Mouse (Mus musculus): Measurements from ENCODE around the gene Dok5. TPM values are rescaled to one million over a fixed set of nuclear protein-coding genes. Genes with fewer than 3 reads are reported as not detected.

Dok5 gene
- polyA plus RNA-seq, 1 experiment from 2014 or later = 2.0 TPM

GRCm38 (mm10) chr2:170772126-170772884 is 40.7 kb downstream of the Dok5 start:
- H3K36me3 ChIP-seq = no peaks in the 10 kb centered on the region
- no peak overlapping the region for H3K27ac ChIP-seq
- H3K4me2 ChIP-seq = peak overlapping the region; percentile 26; the same call in 1 of the 2 replicates
- WGBS = 17% methylated on average over 19 of the region's 19 CpGs
- peaks cover 8% of the 10 kb centered on the region; the same call in 1 of the 2 replicates for H3K4me1 ChIP-seq
- no peak overlapping the region for H3K4me3 ChIP-seq
- no peak for ATAC-seq (ENCODE audit: borderline replicate concordance, extremely low read depth, low FRiP score, low TSS enrichment)
- no peak overlapping the region for H3K9ac ChIP-seq
- H3K27me3 ChIP-seq = peaks cover 8% of the 10 kb centered on the region; the same call in 1 of the 2 replicates
- H3K9me3 ChIP-seq = no peaks in the 10 kb centered on the region

- Histone ChIP-seq H3K4me2 (no peak overlapping the region), H3K36me3 (no peaks in the 10 kb centered on the region), H3K9me3 (no peaks in the 10 kb centered on the region), H3K9ac (no peak overlapping the region), H3K27ac (no peak overlapping the region), H3K4me1 (peaks cover 8% of the 10 kb centered on the region; the same call in 1 of the 2 replicates), H3K27me3 (peaks cover 8% of the 10 kb centered on the region; the same call in 1 of the 2 replicates), H3K4me3 (no peak overlapping the region)
- WGBS = 65% methylated on average over 8 of the region's 8 CpGs
- no peak for ATAC-seq (ENCODE audit: borderline replicate concordance, extremely low read depth, low FRiP score, low TSS enrichment)
These were observed 41.3 kb downstream of the Dok5 start for GRCm38 (mm10) chr2:170772885-170773270.

GRCm38 (mm10) chr2:170775577-170775976 is 44.0 kb downstream of the Dok5 start:
- Histone ChIP-seq H3K4me1 (peaks cover 8% of the 10 kb centered on the region; the same call in 1 of the 2 replicates), H3K9ac (no peak overlapping the region), H3K27ac (no peak overlapping the region), H3K4me2 (no peak overlapping the region), H3K4me3 (no peak overlapping the region), H3K36me3 (no peaks in the 10 kb centered on the region), H3K27me3 (peaks cover 8% of the 10 kb centered on the region; the same call in 1 of the 2 replicates), H3K9me3 (no peaks in the 10 kb centered on the region)
- WGBS = 88% methylated on average over 15 of the region's 15 CpGs
- no peak for ATAC-seq (ENCODE audit: borderline replicate concordance, extremely low read depth, low FRiP score, low TSS enrichment)

- ATAC-seq (ENCODE audit: borderline replicate concordance, extremely low read depth, low FRiP score, low TSS enrichment) = no peak
- Histone ChIP-seq H3K36me3 (no peaks in the 10 kb centered on the region), H3K27me3 (peaks cover 8% of the 10 kb centered on the region; the same call in 1 of the 2 replicates), H3K9ac (no peak overlapping the region), H3K4me3 (no peak overlapping the region), H3K27ac (no peak overlapping the region), H3K9me3 (no peaks in the 10 kb centered on the region), H3K4me2 (no peak overlapping the region), H3K4me1 (peaks cover 8% of the 10 kb centered on the region; the same call in 1 of the 2 replicates)
- 87% methylated on average over 11 of the region's 11 CpGs for WGBS
These were observed 44.5 kb downstream of the Dok5 start for GRCm38 (mm10) chr2:170776107-170776506.

- no peaks in the 10 kb centered on the region for H3K9me3 ChIP-seq
- WGBS = 77% methylated on average over 6 of the region's 6 CpGs
- no peaks in the 10 kb centered on the region for H3K36me3 ChIP-seq
- H3K27me3 ChIP-seq = peaks cover 2% of the 10 kb centered on the region; the same call in 1 of the 2 replicates
- H3K4me2 ChIP-seq = no peak overlapping the region
- no peak overlapping the region for H3K27ac ChIP-seq
- ATAC-seq (ENCODE audit: borderline replicate concordance, extremely low read depth, low FRiP score, low TSS enrichment) = no peak
- H3K9ac ChIP-seq = no peak overlapping the region
- H3K4me3 ChIP-seq = no peak overlapping the region
- 0 out of 2 replicates have a peak, but pooled peaks cover 1% of the 10 kb centered on the region for H3K4me1 ChIP-seq
These were observed 46.0 kb downstream of the Dok5 start for GRCm38 (mm10) chr2:170777572-170777971.

GRCm38 (mm10) chr2:170780010-170780750 is 48.6 kb downstream of the Dok5 start:
- Histone ChIP-seq H3K27me3 (no peaks in the 10 kb centered on the region), H3K9me3 (no peaks in the 10 kb centered on the region), H3K27ac (no peak overlapping the region), H3K4me1 (no peaks in the 10 kb centered on the region), H3K4me2 (no peak overlapping the region), H3K9ac (no peak overlapping the region), H3K36me3 (no peaks in the 10 kb centered on the region), H3K4me3 (no peak overlapping the region)
- 82% methylated on average over 11 of the region's 11 CpGs for WGBS
- no peak for ATAC-seq (ENCODE audit: borderline replicate concordance, extremely low read depth, low FRiP score, low TSS enrichment)

GRCm38 (mm10) chr2:170788101-170788500 is 56.5 kb downstream of the Dok5 start:
- Histone ChIP-seq H3K9me3 (no peaks in the 10 kb centered on the region), H3K27me3 (no peaks in the 10 kb centered on the region), H3K4me2 (no peak overlapping the region), H3K9ac (no peak overlapping the region), H3K4me1 (no peaks in the 10 kb centered on the region), H3K4me3 (no peak overlapping the region), H3K27ac (no peak overlapping the region), H3K36me3 (no peaks in the 10 kb centered on the region)
- ATAC-seq (ENCODE audit: borderline replicate concordance, extremely low read depth, low FRiP score, low TSS enrichment) = no peak
- 91% methylated on average over 10 of the region's 10 CpGs for WGBS

GRCm38 (mm10) chr2:170791332-170792017 is 59.9 kb downstream of the Dok5 start:
- Histone ChIP-seq H3K4me3 (no peak overlapping the region), H3K9me3 (no peaks in the 10 kb centered on the region), H3K36me3 (no peaks in the 10 kb centered on the region), H3K9ac (no peak overlapping the region), H3K4me1 (no peaks in the 10 kb centered on the region), H3K27me3 (no peaks in the 10 kb centered on the region), H3K27ac (no peak overlapping the region), H3K4me2 (no peak overlapping the region)
- 26% methylated on average over 8 of the region's 8 CpGs for whole genome bisulfite sequencing
- ATAC-seq (ENCODE audit: borderline replicate concordance, extremely low read depth, low FRiP score, low TSS enrichment) = no peak

GRCm38 (mm10) chr2:170795242-170795641 is 63.6 kb downstream of the Dok5 start:
- Histone ChIP-seq H3K4me2 (no peak overlapping the region), H3K4me1 (no peaks in the 10 kb centered on the region), H3K27ac (no peak overlapping the region), H3K9me3 (0 out of 2 replicates have a peak, but pooled peaks cover 4% of the 10 kb centered on the region), H3K4me3 (no peak overlapping the region), H3K27me3 (no peaks in the 10 kb centered on the region), H3K9ac (no peak overlapping the region), H3K36me3 (no peaks in the 10 kb centered on the region)
- 76% methylated on average over 3 of the region's 3 CpGs for WGBS
- no peak for ATAC-seq (ENCODE audit: borderline replicate concordance, extremely low read depth, low FRiP score, low TSS enrichment)

GRCm38 (mm10) chr2:170802984-170803383 is 71.4 kb downstream of the Dok5 start:
- Histone ChIP-seq H3K27me3 (no peaks in the 10 kb centered on the region), H3K4me3 (no peak overlapping the region), H3K9me3 (0 out of 2 replicates have a peak, but pooled peaks cover 4% of the 10 kb centered on the region), H3K36me3 (no peaks in the 10 kb centered on the region), H3K4me1 (no peaks in the 10 kb centered on the region), H3K9ac (no peak overlapping the region), H3K27ac (no peak overlapping the region), H3K4me2 (no peak overlapping the region)
- no peak for ATAC-seq (ENCODE audit: borderline replicate concordance, extremely low read depth, low FRiP score, low TSS enrichment)
- 70% methylated on average over 6 of the region's 6 CpGs for WGBS

GRCm38 (mm10) chr2:170807555-170808258 is 76.1 kb downstream of the Dok5 start:
- Histone ChIP-seq H3K27ac (no peak overlapping the region), H3K4me2 (no peak overlapping the region), H3K27me3 (no peaks in the 10 kb centered on the region), H3K36me3 (no peaks in the 10 kb centered on the region), H3K9me3 (no peaks in the 10 kb centered on the region), H3K9ac (no peak overlapping the region), H3K4me1 (no peaks in the 10 kb centered on the region), H3K4me3 (no peak overlapping the region)
- 41% methylated on average over 12 of the region's 12 CpGs for WGBS
- ATAC-seq (ENCODE audit: borderline replicate concordance, extremely low read depth, low FRiP score, low TSS enrichment) = no peak

Data from lung, embryonic 15.5 days (tissue).